Mouse (Mus musculus) gastrocnemius, adult 2 months (tissue): Measurements from ENCODE around the gene Wdr66. TPM values are rescaled to one million over a fixed set of nuclear protein-coding genes. Genes with fewer than 3 reads are reported as not detected.

Source experiments
- DNase-seq: peaks from one replicate; pipeline ENCODE4 v3.0.0; 2022
- H3K27ac ChIP-seq: fragments of 200-600 bp; 2 replicates; pipeline ENCODE4 v1.8.1; 2022; ENCODE audit warnings: mild to moderate bottlenecking
- H3K4me3 ChIP-seq: fragments of 200-600 bp; 2 replicates; pipeline ENCODE4 v1.8.1; 2022; ENCODE audit warnings: mild to moderate bottlenecking, moderate library complexity
- CTCF ChIP-seq: fragments of 200-600 bp; IDR thresholded peaks from 2 replicates; pipeline ENCODE4 v1.8.1; 2022; ENCODE audit warnings: antibody characterized with exemption, mild to moderate bottlenecking, moderate library complexity
- intact Hi-C: fragments of 180-260 bp; cut with DNase I; formaldehyde crosslinking; loops from one replicate; pipeline ENCODE4 v1.15.1; 2025
- total RNA-seq, 2 experiments: library from RNA; stranded (reverse); gene quantifications; 2 replicates each; pipeline ENCODE4 v1.2.3; 2021

Gene Wdr66
- total RNA-seq, 2 experiments from 2014 or later, result 0.56 to 1.5 TPM

GRCm38 (mm10) chr5:123333566-123333965 is 81.7 kb downstream of the Wdr66 start:
- no peak for DNase-seq
- intact Hi-C loops, result no loop called here
- Histone ChIP-seq H3K4me3 (no peak overlapping the region), H3K27ac (no peak overlapping the region)
- no peak for TF ChIP-seq CTCF

DNA sequence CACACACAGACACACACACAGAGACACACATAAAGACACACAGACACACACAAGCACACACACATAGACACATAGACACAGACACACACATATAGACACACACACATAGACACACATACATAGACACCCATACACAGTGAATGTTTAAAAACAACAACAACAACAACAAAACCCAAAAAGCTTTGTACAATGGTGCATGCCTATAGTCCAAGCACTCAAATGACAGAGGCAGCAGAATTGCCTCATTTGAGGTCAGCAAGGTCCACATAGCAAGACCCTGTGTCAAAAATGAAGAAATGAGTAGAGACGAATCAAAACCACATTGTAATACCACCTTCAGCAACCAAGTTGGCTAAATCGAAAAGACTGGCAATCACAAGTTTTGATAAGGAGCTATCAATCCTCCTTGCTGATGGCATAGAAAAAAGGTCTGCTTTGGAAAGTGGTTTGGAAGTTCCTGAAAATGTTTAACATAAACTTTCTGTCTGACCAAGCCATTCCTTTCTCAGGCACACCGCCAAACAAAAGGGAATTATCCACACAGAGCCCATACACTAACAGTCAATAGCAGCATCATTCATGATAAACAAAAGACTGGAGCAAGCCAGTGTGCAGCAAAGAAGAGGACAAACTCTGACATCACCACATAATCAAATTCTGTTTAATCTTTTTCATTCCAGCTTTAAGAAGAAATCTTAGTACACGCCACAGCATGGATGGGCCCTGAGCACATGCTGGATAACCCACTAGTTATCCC is 84.5 kb downstream of the Wdr66 start:
- TF ChIP-seq CTCF, result no peak
- Histone ChIP-seq H3K27ac (no peak overlapping the region), H3K4me3 (no peak overlapping the region)
- DNase-seq, result no peak
- intact Hi-C loops, result no loop called here

- TF ChIP-seq CTCF, result no peak
- no peak overlapping the region for H3K4me3 ChIP-seq
- intact Hi-C loops, result no loop called here
- no peak overlapping the region for H3K27ac ChIP-seq
- DNase-seq, result no peak
Measured at GRCm38 (mm10) chr5:123338463-123338862, 86.6 kb downstream of the Wdr66 start.

GRCm38 (mm10) chr5:123343707-123344627 is 92.1 kb downstream of the Wdr66 start, which contains the start of gene Bcl7a:
TSS of gene Bcl7a (plus strand) at chr5:123343834.
- peak; percentile 94 for DNase-seq
- peak; percentile 32; the same call in 1 of the 2 replicates for TF ChIP-seq CTCF
- intact Hi-C loops, result loop anchor here (5.0 kb wide), 1 partner anchor 42 kb away; no protein-coding TSS in a partner anchor
- peak within 1 kb of the TSS; percentile 95 for H3K4me3 ChIP-seq
- peak within 1 kb of the TSS; percentile 93 for H3K27ac ChIP-seq

DNA sequence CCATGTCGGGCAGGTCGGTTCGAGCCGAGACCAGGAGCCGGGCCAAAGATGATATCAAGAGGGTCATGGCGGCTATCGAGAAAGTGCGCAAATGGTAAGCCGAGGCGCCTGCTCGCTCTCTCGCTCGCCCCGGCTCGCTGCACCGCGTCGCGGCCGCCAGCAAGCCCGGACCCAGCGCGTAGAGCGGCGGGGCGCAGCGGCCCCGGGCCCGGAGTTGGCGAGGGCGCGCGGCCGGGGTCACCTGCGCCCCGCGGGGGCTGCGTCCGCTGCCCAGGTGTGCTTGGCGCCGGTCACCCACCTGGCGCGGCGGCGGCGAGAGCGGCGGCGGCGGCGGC is 92.7 kb downstream of the Wdr66 start:
- Histone ChIP-seq H3K27ac (peak overlapping the region; percentile 93), H3K4me3 (peak overlapping the region; percentile 95)
- DNase-seq, result no peak
- TF ChIP-seq CTCF, result no peak
- intact Hi-C loops, result loop anchor here (5.0 kb wide), 1 partner anchor 42 kb away; no protein-coding TSS in a partner anchor

DNA sequence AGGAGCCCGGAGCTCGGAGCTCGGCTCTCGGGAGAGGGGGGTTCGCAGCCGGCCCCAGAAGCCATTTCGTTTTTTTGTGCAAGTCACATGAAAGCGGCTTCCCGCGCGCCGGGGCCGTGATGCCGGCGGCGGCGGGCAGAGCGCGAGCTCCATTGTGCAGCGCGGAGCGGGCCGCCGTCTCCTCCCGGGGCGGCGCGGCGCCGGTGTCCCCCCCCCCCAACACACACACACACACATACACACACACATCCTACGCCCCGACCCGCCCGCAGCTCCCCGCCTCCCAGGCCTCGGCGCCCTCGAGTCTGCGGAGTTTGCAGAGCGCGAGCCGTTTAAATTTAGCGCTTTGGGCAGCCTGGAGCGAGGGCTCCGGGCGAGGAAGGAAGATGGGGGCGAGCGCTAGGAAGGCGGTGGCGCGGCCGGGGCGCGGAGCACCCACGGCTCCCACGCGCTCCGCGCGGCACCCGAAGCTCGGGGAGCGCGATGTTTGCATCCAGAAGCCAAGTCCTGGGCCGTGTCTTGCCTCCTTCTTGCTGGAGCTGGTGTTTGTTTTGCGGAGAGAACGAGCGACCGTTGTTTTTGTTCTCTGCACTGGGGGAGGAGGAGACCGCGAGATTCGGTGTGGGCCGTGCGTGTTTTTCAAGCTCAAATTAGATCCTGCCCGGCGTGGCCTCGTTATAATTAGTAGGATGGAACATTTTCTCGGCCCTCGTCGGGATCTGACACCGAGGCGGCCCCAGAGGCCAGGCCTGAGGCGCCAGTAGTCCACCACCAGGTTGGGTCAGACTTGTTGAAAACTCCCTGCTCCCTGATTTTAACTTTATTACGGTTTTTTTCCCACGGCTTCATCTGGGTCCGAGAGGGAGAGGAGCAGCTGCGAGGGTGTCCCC is 93.3 kb downstream of the Wdr66 start:
- intact Hi-C loops, result loop anchor here (5.0 kb wide), 1 partner anchor 43 kb away; no protein-coding TSS in a partner anchor
- Histone ChIP-seq H3K27ac (peak overlapping the region; percentile 93), H3K4me3 (peak overlapping the region; percentile 95)
- DNase-seq, result peak; percentile 77
- TF ChIP-seq CTCF, result no peak

GRCm38 (mm10) chr5:123345853-123346654 is 94.2 kb downstream of the Wdr66 start:
- peak overlapping the region; percentile 93 for H3K27ac ChIP-seq
- intact Hi-C loops, result no loop called here
- no peak for TF ChIP-seq CTCF
- peak; percentile 87 for DNase-seq
- peak overlapping the region; percentile 95 for H3K4me3 ChIP-seq

GRCm38 (mm10) chr5:123346701-123347270 is 94.9 kb downstream of the Wdr66 start:
- intact Hi-C loops, result no loop called here
- peak overlapping the region; percentile 93 for H3K27ac ChIP-seq
- no peak for TF ChIP-seq CTCF
- no peak for DNase-seq
- peak overlapping the region; percentile 95 for H3K4me3 ChIP-seq

GRCm38 (mm10) chr5:123347985-123348384 is 96.1 kb downstream of the Wdr66 start:
- Histone ChIP-seq H3K4me3 (no peak overlapping the region), H3K27ac (no peak overlapping the region)
- intact Hi-C loops, result no loop called here
- TF ChIP-seq CTCF, result no peak
- no peak for DNase-seq

DNA sequence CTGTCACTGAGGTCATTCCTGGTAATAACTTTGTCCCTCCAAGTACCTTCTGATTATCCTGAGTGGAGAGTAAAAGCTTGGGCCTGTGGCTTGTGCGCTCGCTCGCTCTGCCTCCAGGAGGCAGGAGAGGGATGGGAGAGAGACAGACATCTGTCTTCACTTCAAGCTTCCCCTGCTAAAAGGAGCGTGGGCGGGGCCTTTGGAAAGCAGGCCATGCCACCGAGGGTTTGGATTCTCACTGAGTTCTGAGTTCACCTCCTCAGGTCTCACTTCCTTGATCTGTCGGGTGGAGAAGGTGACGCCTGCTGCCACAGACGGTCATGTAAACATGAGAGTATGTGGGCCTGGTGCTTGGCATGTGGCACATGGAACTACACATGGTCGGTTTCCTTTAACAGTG is 98.5 kb downstream of the Wdr66 start:
- DNase-seq, result peak; percentile 57
- intact Hi-C loops, result no loop called here

GRCm38 (mm10) chr5:123355918-123356317 is 104.0 kb downstream of the Wdr66 start:
- Histone ChIP-seq H3K27ac (no peak overlapping the region), H3K4me3 (no peak overlapping the region)
- DNase-seq, result no peak
- intact Hi-C loops, result no loop called here
- no peak for TF ChIP-seq CTCF

More for the DNA sequence above, 98.5 kb downstream of the Wdr66 start:
- TF ChIP-seq CTCF, result peak; percentile 49
- no peak overlapping the region for H3K27ac ChIP-seq
- no peak overlapping the region for H3K4me3 ChIP-seq
